Mouse (Mus musculus) gastrocnemius, postnatal 4 days (tissue): ENCODE data around the gene Sorbs1. TPM values are rescaled to one million over a fixed set of nuclear protein-coding genes. Genes with fewer than 3 reads are reported as not detected.

Experiments
- DNase-seq, 2 experiments: peaks; one replicate each; pipeline ENCODE4 v3.0.0; 2021 to 2022; ENCODE audit warnings: low spot score in 2 of 2, mixed read lengths in 2 of 2
- total RNA-seq, 2 experiments: library from RNA; stranded (reverse); gene quantifications; 2 replicates each; pipeline ENCODE4 v1.2.3; 2021

Sorbs1 gene
- total RNA-seq, 2 experiments from 2014 or later, result 114 to 144 TPM

GRCm38 (mm10) chr19:40270351-40271307 lies 242.9 kb downstream of the Sorbs1 start:
- DNase-seq, result peak; percentile 29 to 51

DNA sequence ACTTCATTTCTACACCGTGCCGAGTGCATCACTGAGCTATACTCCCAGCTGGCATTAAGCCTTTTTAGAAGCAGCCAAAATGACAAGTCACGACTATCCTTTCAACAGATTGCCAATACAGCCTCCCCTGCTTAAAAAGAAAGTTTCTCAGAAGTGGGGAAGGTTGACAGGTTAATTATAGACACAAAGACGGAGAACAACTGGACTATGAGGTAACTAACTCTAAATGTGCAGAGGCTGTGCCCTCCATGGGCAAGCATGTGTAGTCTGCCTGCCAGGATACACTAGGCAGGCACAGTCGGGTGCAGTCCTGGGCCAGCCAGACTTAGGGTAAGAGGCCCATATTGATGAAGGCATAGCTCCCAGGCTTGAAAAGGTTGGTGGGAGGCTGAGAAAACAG lies 244.1 kb downstream of the Sorbs1 start:
- no peak for DNase-seq

DNA sequence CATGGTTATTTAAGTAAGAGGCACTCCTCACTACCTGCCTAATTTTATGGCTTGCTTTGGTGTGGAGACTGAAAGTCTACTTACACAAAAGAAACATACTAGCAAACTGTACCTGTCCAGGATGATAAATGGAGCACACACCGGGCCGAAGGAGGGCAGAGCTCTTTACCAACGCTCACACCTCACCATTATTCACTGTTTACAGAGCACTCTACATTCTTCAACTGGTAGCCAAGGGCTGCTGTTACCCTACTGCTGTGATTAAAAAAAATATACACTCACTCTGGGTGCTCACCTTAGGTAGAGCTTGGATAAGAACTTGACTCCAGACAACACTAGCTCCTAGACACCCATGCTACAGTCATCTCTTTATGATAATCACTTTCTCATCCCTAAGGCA lies 245.1 kb downstream of the Sorbs1 start:
- no peak for DNase-seq

DNA sequence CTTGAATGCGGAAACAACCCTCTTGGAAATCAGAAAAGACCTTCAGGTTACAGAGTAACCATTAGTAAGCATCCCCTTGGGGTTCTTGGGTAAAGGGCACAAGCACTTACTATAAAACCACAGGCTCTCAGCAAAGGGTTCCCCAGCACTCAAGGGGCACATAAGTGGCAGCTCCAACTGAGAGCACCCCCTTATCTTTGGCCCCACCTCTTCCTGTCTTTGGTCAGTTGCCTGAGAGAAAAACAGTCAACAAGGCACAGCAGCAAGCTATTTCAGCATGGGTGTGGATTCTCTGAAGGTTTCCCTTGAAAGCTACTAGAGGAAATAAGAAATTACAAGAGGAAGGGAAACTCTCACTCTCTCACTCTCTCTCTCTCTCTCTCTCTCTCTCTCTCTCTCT lies 246.2 kb downstream of the Sorbs1 start:
- DNase-seq, result no peak

DNA sequence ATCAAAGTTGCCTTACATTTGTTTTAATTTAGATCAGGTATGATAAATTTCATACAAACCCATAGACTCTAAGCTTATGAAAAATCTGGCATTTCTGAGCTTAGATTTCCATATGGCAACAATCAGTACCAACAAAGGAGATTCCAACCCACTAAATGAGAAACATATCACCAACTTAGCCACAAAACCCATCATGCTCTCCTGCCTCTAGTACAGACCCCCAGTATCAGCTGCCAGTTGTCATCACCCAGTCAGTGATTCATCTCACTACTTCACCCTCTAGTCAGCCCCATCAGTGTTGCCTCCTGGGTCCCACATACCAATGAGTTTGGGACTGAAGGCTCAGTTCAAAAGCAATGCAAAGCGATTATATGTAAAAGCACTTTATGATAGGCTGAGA lies 254.1 kb downstream of the Sorbs1 start:
- no peak for DNase-seq

- no peak for DNase-seq
These were observed 256.2 kb downstream of the Sorbs1 start for GRCm38 (mm10) chr19:40257396-40257795.

- no peak for DNase-seq
These were observed 257.1 kb downstream of the Sorbs1 start for GRCm38 (mm10) chr19:40256376-40257050.

- no peak for DNase-seq
These were observed 258.0 kb downstream of the Sorbs1 start for GRCm38 (mm10) chr19:40255561-40255960.

- DNase-seq, result no peak
These were observed 258.8 kb downstream of the Sorbs1 start for GRCm38 (mm10) chr19:40254741-40255140.

- no peak for DNase-seq
These were observed 259.8 kb downstream of the Sorbs1 start for GRCm38 (mm10) chr19:40253768-40254167.

- DNase-seq, result no peak
These were observed 262.5 kb downstream of the Sorbs1 start for GRCm38 (mm10) chr19:40251115-40251514.

- no peak for DNase-seq
These were observed 264.2 kb downstream of the Sorbs1 start for GRCm38 (mm10) chr19:40249352-40249751.

DNA sequence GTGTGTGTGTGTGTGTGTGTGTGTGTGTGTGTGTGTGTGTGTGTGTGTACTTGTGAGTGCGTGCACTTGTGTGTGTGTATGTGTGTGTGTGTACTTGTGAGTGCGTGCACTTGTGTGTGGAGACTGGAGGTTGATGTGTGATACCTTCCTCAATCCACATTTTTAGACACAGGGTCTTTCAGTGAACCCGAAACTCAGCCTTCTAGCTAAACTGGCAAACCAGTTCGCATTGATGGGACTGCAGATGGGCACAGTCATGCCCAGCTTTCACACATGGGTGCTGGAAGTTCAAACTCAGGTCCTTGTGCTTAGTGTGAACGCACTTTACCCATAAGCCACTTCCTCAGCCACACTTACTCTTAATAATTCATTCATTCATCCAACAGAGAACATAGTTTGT lies 265.1 kb downstream of the Sorbs1 start:
- DNase-seq, result no peak

DNA sequence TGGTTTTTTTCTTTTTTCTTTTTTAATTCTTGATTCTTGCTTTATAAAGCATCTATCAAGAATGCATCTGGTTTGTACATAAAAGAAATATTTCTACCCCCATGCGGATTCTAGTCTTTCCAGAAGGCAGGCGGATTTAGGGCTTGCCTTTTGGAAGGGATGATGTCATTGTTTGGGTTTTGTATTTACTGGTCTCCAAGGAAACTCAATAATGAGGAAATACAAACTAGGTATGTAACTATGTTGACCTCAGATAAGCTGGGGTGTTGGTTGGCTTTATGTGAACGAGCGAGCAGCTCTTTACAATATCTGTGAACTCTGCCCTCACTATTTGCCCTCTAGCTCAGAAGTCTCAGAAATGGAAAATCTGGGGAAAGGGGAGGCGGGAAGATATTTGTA lies 266.3 kb downstream of the Sorbs1 start:
- DNase-seq, result no peak

- no peak for DNase-seq
These were observed 266.8 kb downstream of the Sorbs1 start for GRCm38 (mm10) chr19:40246646-40247267.

Other genes with a start within 250 kb of the Sorbs1 start
- 100 to 1,000 TPM; 219 to 227 TPM for gene Pdlim1, start 241.9 kb downstream of the Sorbs1 start, total RNA-seq
- gene Aldh18a1, start 74.7 kb upstream of the Sorbs1 start, total RNA-seq, result 10 to 100 TPM; 29.3 to 30.2 TPM
- gene Tctn3, start 98.5 kb upstream of the Sorbs1 start, total RNA-seq, result 1 to 10 TPM; 5.5 to 7.6 TPM
- gene Entpd1, start 98.6 kb upstream of the Sorbs1 start, total RNA-seq, result 10 to 100 TPM; 29.3 to 31.0 TPM
- not detected for gene Cc2d2b, start 235.0 kb upstream of the Sorbs1 start, total RNA-seq